Mouse (Mus musculus): Measurements from ENCODE around the gene Vps52.

- TF ChIP-seq EP300 (IDR thresholded peaks at IDR 0.05; ENCODE audit: insufficient read depth, low read depth, low read length) (no peak), CTCF (IDR thresholded peaks at IDR 0.05) (no peak)
Measured at GRCm38 (mm10) chr17:33940981-33941380, 14.6 kb upstream of the Vps52 start.

All from heart, adult 2 months (tissue).